Mouse (Mus musculus) forebrain, embryonic 16.5 days (tissue): ENCODE results near the gene Zmiz1. TPM values are rescaled to one million over a fixed set of nuclear protein-coding genes. Genes with fewer than 3 reads are reported as not detected.

Source experiments
- ATAC-seq: fragments of 200-750 bp; cut with Nextera tagmentation; 2 replicates; pipeline ENCODE4 v1.8.0; 2017; ENCODE audit warnings: mild to moderate bottlenecking, moderate library complexity
- H3K27ac ChIP-seq: fragments of 300-500 bp; sonication (generic); 2 replicates; pipeline ENCODE4 v1.5.1; 2014; ENCODE audit warnings: low read length, control low read depth
- H3K27me3 ChIP-seq: fragments of 300-500 bp; sonication (generic); replicated peaks from 2 replicates; pipeline ENCODE4 v1.6.1; 2014; ENCODE audit warnings: low read length; ENCODE audit not compliant: control insufficient read depth, insufficient read depth
- H3K36me3 ChIP-seq: fragments of 300-500 bp; sonication (generic); 2 replicates; pipeline ENCODE4 v1.6.1; 2014; ENCODE audit not compliant: control insufficient read depth, insufficient read depth
- H3K4me1 ChIP-seq: fragments of 300-500 bp; sonication (generic); replicated peaks from 2 replicates; pipeline ENCODE4 v1.6.1; 2014; ENCODE audit warnings: low read length; ENCODE audit not compliant: control insufficient read depth, insufficient read depth
- H3K4me2 ChIP-seq: fragments of 300-500 bp; sonication (generic); 2 replicates; pipeline ENCODE4 v1.6.1; 2014; ENCODE audit warnings: mild to moderate bottlenecking, low read length, control low read depth
- H3K4me3 ChIP-seq: fragments of 300-500 bp; sonication (generic); replicated peaks from 2 replicates; pipeline ENCODE4 v1.5.1; 2014; ENCODE audit warnings: mild to moderate bottlenecking, low read length, control low read depth
- H3K9ac ChIP-seq: fragments of 300-500 bp; sonication (generic); replicated peaks from 2 replicates; pipeline ENCODE4 v1.6.1; 2014; ENCODE audit warnings: low read depth, low read length, control low read depth
- H3K9me3 ChIP-seq: fragments of 300-500 bp; sonication (generic); 2 replicates; pipeline ENCODE4 v1.6.1; 2016; ENCODE audit warnings: low read length; ENCODE audit not compliant: control insufficient read depth
- WGBS: fragments of 180-500 bp; shearing (Covaris S2); extraction: QIAGEN DNeasy Blood & Tissue Kit; methylation state at CpG from one replicate; pipeline ENCODE4 v1.1.7; 2014; 5-methylcytosine and 5-hydroxymethylcytosine counted together
- polyA plus RNA-seq: library from polyadenylated mRNA; unstranded; fragments of >200 nt; fragmentation: Nextera tagmentation; extraction: Ambion mirVana; gene quantifications from 2 replicates; pipeline ENCODE4 v1.2.1, GENCODE M21; 2015

The Zmiz1 gene
- polyA plus RNA-seq, 1 experiment from 2014 or later, result 56.6 TPM

GRCm38 (mm10) chr14:25630647-25631409 is 171.8 kb downstream of the Zmiz1 start:
- Histone ChIP-seq H3K9ac (no peak overlapping the region), H3K36me3 (no peaks in the 10 kb centered on the region), H3K4me1 (peaks cover 40% of the 10 kb centered on the region), H3K4me2 (no peak overlapping the region), H3K4me3 (no peak overlapping the region), H3K27ac (no peak overlapping the region), H3K27me3 (no peaks in the 10 kb centered on the region), H3K9me3 (no peaks in the 10 kb centered on the region)
- WGBS, result 93% methylated on average over 7 of the region's 7 CpGs
- no peak for ATAC-seq

GRCm38 (mm10) chr14:25631481-25631880 is 172.5 kb downstream of the Zmiz1 start:
- Histone ChIP-seq H3K36me3 (no peaks in the 10 kb centered on the region), H3K27me3 (no peaks in the 10 kb centered on the region), H3K9me3 (no peaks in the 10 kb centered on the region), H3K4me2 (no peak overlapping the region), H3K4me3 (no peak overlapping the region), H3K9ac (no peak overlapping the region), H3K27ac (no peak overlapping the region), H3K4me1 (peaks cover 43% of the 10 kb centered on the region)
- no peak for ATAC-seq
- WGBS, result 95% methylated on average over 6 of the region's 6 CpGs

GRCm38 (mm10) chr14:25633539-25634300 is 174.7 kb downstream of the Zmiz1 start:
- Histone ChIP-seq H3K27me3 (no peaks in the 10 kb centered on the region), H3K4me3 (no peak overlapping the region), H3K27ac (peak overlapping the region; percentile 76), H3K4me1 (peaks cover 45% of the 10 kb centered on the region), H3K36me3 (0 out of 2 replicates have a peak, but pooled peaks cover 3% of the 10 kb centered on the region), H3K4me2 (no peak overlapping the region), H3K9ac (peak overlapping the region; percentile 27), H3K9me3 (no peaks in the 10 kb centered on the region)
- peak; percentile 58 for ATAC-seq
- WGBS, result 34% methylated on average over 14 of the region's 14 CpGs

- Histone ChIP-seq H3K9me3 (no peaks in the 10 kb centered on the region), H3K4me3 (no peak overlapping the region), H3K9ac (no peak overlapping the region; the same call in 1 of the 2 replicates), H3K4me2 (no peak overlapping the region), H3K27me3 (no peaks in the 10 kb centered on the region), H3K27ac (peak overlapping the region; percentile 76), H3K4me1 (peaks cover 43% of the 10 kb centered on the region), H3K36me3 (0 out of 2 replicates have a peak, but pooled peaks cover 6% of the 10 kb centered on the region)
- no peak for ATAC-seq
- 78% methylated on average over 9 of the region's 9 CpGs for WGBS
These were observed 175.3 kb downstream of the Zmiz1 start for GRCm38 (mm10) chr14:25634328-25634727.

GRCm38 (mm10) chr14:25635746-25636145 is 176.8 kb downstream of the Zmiz1 start:
- H3K9ac ChIP-seq, result no peak overlapping the region
- no peaks in the 10 kb centered on the region for H3K9me3 ChIP-seq
- WGBS, result 56% methylated on average over 12 of the region's 12 CpGs
- H3K27ac ChIP-seq, result peak overlapping the region; percentile 62
- H3K4me3 ChIP-seq, result no peak overlapping the region
- no peak overlapping the region for H3K4me2 ChIP-seq
- 0 out of 2 replicates have a peak, but pooled peaks cover 6% of the 10 kb centered on the region for H3K36me3 ChIP-seq
- H3K4me1 ChIP-seq, result peaks cover 40% of the 10 kb centered on the region
- H3K27me3 ChIP-seq, result no peaks in the 10 kb centered on the region
- no peak for ATAC-seq

GRCm38 (mm10) chr14:25636297-25636696 is 177.3 kb downstream of the Zmiz1 start:
- Histone ChIP-seq H3K36me3 (0 out of 2 replicates have a peak, but pooled peaks cover 6% of the 10 kb centered on the region), H3K4me1 (peaks cover 40% of the 10 kb centered on the region), H3K4me2 (no peak overlapping the region)

GRCm38 (mm10) chr14:25639120-25639758 is 180.3 kb downstream of the Zmiz1 start:
- Histone ChIP-seq H3K9me3 (no peaks in the 10 kb centered on the region), H3K27ac (no peak overlapping the region), H3K9ac (no peak overlapping the region), H3K36me3 (0 out of 2 replicates have a peak, but pooled peaks cover 12% of the 10 kb centered on the region), H3K27me3 (no peaks in the 10 kb centered on the region), H3K4me2 (no peak overlapping the region), H3K4me1 (peaks cover 24% of the 10 kb centered on the region), H3K4me3 (no peak overlapping the region)
- ATAC-seq, result no peak
- WGBS, result 75% methylated on average over 11 of the region's 11 CpGs

More at GRCm38 (mm10) chr14:25636297-25636696, 177.3 kb downstream of the Zmiz1 start:
- peak; percentile 73 for ATAC-seq
- no peak overlapping the region for H3K4me3 ChIP-seq
- H3K9me3 ChIP-seq, result no peaks in the 10 kb centered on the region
- peak overlapping the region; percentile 62 for H3K27ac ChIP-seq
- H3K9ac ChIP-seq, result no peak overlapping the region
- H3K27me3 ChIP-seq, result no peaks in the 10 kb centered on the region
- 12% methylated on average over 7 of the region's 7 CpGs for WGBS

- 0 out of 2 replicates have a peak, but pooled peaks cover 12% of the 10 kb centered on the region for H3K36me3 ChIP-seq
- H3K27ac ChIP-seq, result no peak overlapping the region
- ATAC-seq, result no peak
These were observed 181.0 kb downstream of the Zmiz1 start for GRCm38 (mm10) chr14:25639979-25640378.

More at GRCm38 (mm10) chr14:25639979-25640378, 181.0 kb downstream of the Zmiz1 start:
- no peak overlapping the region for H3K4me2 ChIP-seq
- peaks cover 19% of the 10 kb centered on the region for H3K4me1 ChIP-seq
- 88% methylated on average over 3 of the region's 3 CpGs for WGBS
- no peaks in the 10 kb centered on the region for H3K9me3 ChIP-seq
- H3K9ac ChIP-seq, result no peak overlapping the region
- no peak overlapping the region for H3K4me3 ChIP-seq
- H3K27me3 ChIP-seq, result no peaks in the 10 kb centered on the region
